Mouse (Mus musculus) lung, embryonic 14.5 days (tissue): Measurements from ENCODE around the gene Apobr. TPM values are rescaled to one million over a fixed set of nuclear protein-coding genes. Genes with fewer than 3 reads are reported as not detected.

ENCODE experiments used
- ATAC-seq: fragments of 200-750 bp; cut with Nextera tagmentation; 2 replicates; pipeline ENCODE4 v1.8.0; 2017; ENCODE audit warnings: mild to moderate bottlenecking, moderate TSS enrichment, moderate library complexity; ENCODE audit not compliant: insufficient read depth
- DNase-seq: peaks from one replicate; pipeline ENCODE4 v3.0.0-alpha.2; 2015
- H3K27ac ChIP-seq: fragments of 300-500 bp; sonication (generic); 2 replicates; pipeline ENCODE4 v1.5.1; 2014; ENCODE audit warnings: low read depth, mild to moderate bottlenecking, moderate library complexity
- H3K27me3 ChIP-seq: fragments of 300-500 bp; sonication (generic); 2 replicates; pipeline ENCODE4 v1.6.1; 2014; ENCODE audit warnings: low read length, control low read depth; ENCODE audit not compliant: insufficient read depth
- H3K36me3 ChIP-seq: fragments of 300-500 bp; sonication (generic); 2 replicates; pipeline ENCODE4 v1.6.1; 2014; ENCODE audit warnings: control low read depth; ENCODE audit not compliant: insufficient read depth
- H3K4me1 ChIP-seq: fragments of 300-500 bp; sonication (generic); 2 replicates; pipeline ENCODE4 v1.6.1; 2014; ENCODE audit warnings: antibody characterized with exemption, control low read depth; ENCODE audit not compliant: insufficient read depth
- H3K4me2 ChIP-seq: fragments of 300-500 bp; sonication (generic); 2 replicates; pipeline ENCODE4 v1.6.1; 2014; ENCODE audit warnings: mild to moderate bottlenecking
- H3K4me3 ChIP-seq: fragments of 300-500 bp; sonication (generic); 2 replicates; pipeline ENCODE4 v1.5.1; 2014; ENCODE audit warnings: low read depth, low read length
- H3K9ac ChIP-seq: fragments of 300-500 bp; sonication (generic); 2 replicates; pipeline ENCODE4 v1.6.1; 2014
- H3K9me3 ChIP-seq: fragments of 300-500 bp; sonication (generic); 2 replicates; pipeline ENCODE4 v1.6.1; 2016; ENCODE audit warnings: low read depth, low read length, control low read depth
- CTCF ChIP-seq: IDR thresholded peaks from 2 replicates; pipeline ENCODE4 v1.5.1; 2016; ENCODE audit warnings: antibody characterized with exemption, low read depth
- WGBS: fragments of 180-500 bp; shearing (Covaris S2); extraction: QIAGEN DNeasy Blood & Tissue Kit; methylation state at CpG from one replicate; pipeline ENCODE4 v1.1.7; 2014; 5-methylcytosine and 5-hydroxymethylcytosine counted together
- polyA plus RNA-seq: library from polyadenylated mRNA; unstranded; fragments of >200 nt; fragmentation: Nextera tagmentation; extraction: Ambion mirVana; gene quantifications from 2 replicates; pipeline ENCODE4 v1.2.1, GENCODE M21; 2014

The Apobr gene
- polyA plus RNA-seq, 1 experiment from 2014 or later, result 0.54 TPM

GRCm38 (mm10) chr7:126616707-126617106 lies 32.0 kb downstream of the Apobr start:
- H3K4me3 ChIP-seq, result no peak overlapping the region
- TF ChIP-seq CTCF, result no peak
- H3K36me3 ChIP-seq, result no peaks in the 10 kb centered on the region
- no peak for DNase-seq
- H3K4me2 ChIP-seq, result no peak overlapping the region
- no peaks in the 10 kb centered on the region for H3K4me1 ChIP-seq
- H3K27me3 ChIP-seq, result no peaks in the 10 kb centered on the region
- H3K9ac ChIP-seq, result no peak overlapping the region
- H3K9me3 ChIP-seq, result no peaks in the 10 kb centered on the region
- ATAC-seq, result no peak
- H3K27ac ChIP-seq, result no peak overlapping the region
- 59% methylated on average over 3 of the region's 3 CpGs for WGBS

GRCm38 (mm10) chr7:126619559-126620275 lies 35.0 kb downstream of the Apobr start:
- TF ChIP-seq CTCF, result no peak
- 68% methylated on average over 10 of the region's 10 CpGs for WGBS
- Histone ChIP-seq H3K9me3 (no peaks in the 10 kb centered on the region), H3K27me3 (no peaks in the 10 kb centered on the region), H3K4me3 (no peak overlapping the region), H3K4me1 (0 out of 2 replicates have a peak, but pooled peaks cover 2% of the 10 kb centered on the region), H3K9ac (no peak overlapping the region), H3K4me2 (no peak overlapping the region), H3K36me3 (no peaks in the 10 kb centered on the region), H3K27ac (no peak overlapping the region)
- DNase-seq (no peak), ATAC-seq (no peak)

- 62% methylated on average over 9 of the region's 9 CpGs for WGBS
- Histone ChIP-seq H3K4me3 (no peak overlapping the region), H3K27me3 (no peaks in the 10 kb centered on the region), H3K4me2 (no peak overlapping the region), H3K4me1 (0 out of 2 replicates have a peak, but pooled peaks cover 6% of the 10 kb centered on the region), H3K9me3 (no peaks in the 10 kb centered on the region), H3K27ac (no peak overlapping the region), H3K9ac (no peak overlapping the region), H3K36me3 (no peaks in the 10 kb centered on the region)
- DNase-seq (peak; percentile 10), ATAC-seq (no peak)
- no peak for TF ChIP-seq CTCF
Observed at GRCm38 (mm10) chr7:126621452-126622359, 37.0 kb downstream of the Apobr start.

- no peak for DNase-seq
- no peak overlapping the region for H3K4me2 ChIP-seq
- 0 out of 2 replicates have a peak, but pooled peaks cover 6% of the 10 kb centered on the region for H3K4me1 ChIP-seq
- no peaks in the 10 kb centered on the region for H3K9me3 ChIP-seq
- no peak for ATAC-seq
- no peak for TF ChIP-seq CTCF
- H3K27me3 ChIP-seq, result no peaks in the 10 kb centered on the region
- H3K36me3 ChIP-seq, result no peaks in the 10 kb centered on the region
- no peak overlapping the region for H3K9ac ChIP-seq
- no peak overlapping the region for H3K27ac ChIP-seq
- no peak overlapping the region for H3K4me3 ChIP-seq
- 72% methylated on average over 1 of the region's 1 CpGs for WGBS
Observed at GRCm38 (mm10) chr7:126623381-126623780, 38.6 kb downstream of the Apobr start.

GRCm38 (mm10) chr7:126624774-126625173 lies 40.0 kb downstream of the Apobr start:
- Histone ChIP-seq H3K4me3 (no peak overlapping the region; the same call in 1 of the 2 replicates), H3K27ac (no peak overlapping the region)
- WGBS, result 51% methylated on average over 16 of the region's 16 CpGs

GRCm38 (mm10) chr7:126625369-126625768 lies 40.6 kb downstream of the Apobr start:
- Histone ChIP-seq H3K9ac (no peak overlapping the region), H3K4me3 (no peak overlapping the region), H3K4me1 (0 out of 2 replicates have a peak, but pooled peaks cover 6% of the 10 kb centered on the region), H3K4me2 (peak overlapping the region; percentile 16; the same call in 1 of the 2 replicates), H3K27ac (0 out of 2 replicates have a peak overlapping the region, but pooled peaks have one; percentile 42), H3K27me3 (no peaks in the 10 kb centered on the region), H3K9me3 (no peaks in the 10 kb centered on the region), H3K36me3 (no peaks in the 10 kb centered on the region)
- TF ChIP-seq CTCF, result no peak
- DNase-seq (peak; percentile 73), ATAC-seq (peak; percentile 91)
- WGBS, result 25% methylated on average over 6 of the region's 6 CpGs

More at GRCm38 (mm10) chr7:126624774-126625173, 40.0 kb downstream of the Apobr start:
- ATAC-seq (no peak), DNase-seq (no peak)
- Histone ChIP-seq H3K9ac (no peak overlapping the region), H3K36me3 (no peaks in the 10 kb centered on the region), H3K27me3 (no peaks in the 10 kb centered on the region), H3K9me3 (no peaks in the 10 kb centered on the region), H3K4me1 (0 out of 2 replicates have a peak, but pooled peaks cover 6% of the 10 kb centered on the region), H3K4me2 (peak overlapping the region; percentile 16; the same call in 1 of the 2 replicates)
- no peak for TF ChIP-seq CTCF
